Mouse (Mus musculus): ENCODE results near the gene Ttc37.

DNA sequence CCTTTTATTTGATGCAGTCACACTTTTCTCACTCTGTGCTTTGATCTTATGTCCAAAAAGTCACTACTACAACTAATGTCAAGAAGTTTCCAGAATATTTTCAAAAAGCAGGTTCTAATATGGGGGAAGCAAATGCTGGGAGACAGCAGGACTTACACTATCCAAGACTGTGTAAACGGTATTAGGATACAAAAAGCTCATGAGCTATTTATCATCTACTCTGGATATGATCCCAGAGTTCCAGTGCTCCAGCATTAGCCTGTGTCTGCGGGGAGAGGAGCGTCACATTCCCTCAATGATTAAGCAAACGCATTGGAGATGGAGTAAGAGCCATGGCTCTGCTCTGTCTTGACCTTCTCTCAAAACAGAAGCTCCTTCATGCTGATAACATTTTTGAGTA is 101.4 kb downstream of the Ttc37 start:
- TF ChIP-seq CTCF (IDR thresholded peaks at IDR 0.05; ENCODE audit: low read depth), result no peak
- TF ChIP-seq EP300 (IDR thresholded peaks at IDR 0.05; ENCODE audit: low read depth), result no peak

Data from liver, postnatal 0 days (tissue).